Mouse (Mus musculus): Measurements from ENCODE around the gene Mrm3. TPM values are rescaled to one million over a fixed set of nuclear protein-coding genes. Genes with fewer than 3 reads are reported as not detected.

Mrm3 gene
- polyA plus RNA-seq, 1 experiment: 18.2 TPM

GRCm38 (mm10) chr11:76225051-76225450 lies 18.5 kb upstream of the Mrm3 start:
- H3K4me1 ChIP-seq (ENCODE audit: control insufficient read depth, insufficient read depth, insufficient read length, low read length): no peaks in the 10 kb centered on the region
- H3K4me3 ChIP-seq (ENCODE audit: insufficient read depth, low read depth, low read length): no peak overlapping the region
- no peak overlapping the region for H3K27ac ChIP-seq (replicated peaks; ENCODE audit: low read depth, low read length)

- H3K27ac ChIP-seq (replicated peaks; ENCODE audit: low read depth, low read length): no peak overlapping the region
- no peak overlapping the region for H3K4me3 ChIP-seq (ENCODE audit: insufficient read depth, low read depth, low read length)
- no peaks in the 10 kb centered on the region for H3K4me1 ChIP-seq (ENCODE audit: control insufficient read depth, insufficient read depth, insufficient read length, low read length)
Observed at GRCm38 (mm10) chr11:76236136-76236535, 7.4 kb upstream of the Mrm3 start.

GRCm38 (mm10) chr11:76239750-76240149 lies 3.8 kb upstream of the Mrm3 start:
- Histone ChIP-seq H3K4me3 (ENCODE audit: insufficient read depth, low read depth, low read length) (no peak overlapping the region), H3K4me1 (ENCODE audit: control insufficient read depth, insufficient read depth, insufficient read length, low read length) (no peaks in the 10 kb centered on the region)

GRCm38 (mm10) chr11:76243811-76244546 lies 464 bp downstream of the Mrm3 start:
- peak overlapping the region; percentile 74 for H3K27ac ChIP-seq (replicated peaks; ENCODE audit: low read depth, low read length)
- H3K4me1 ChIP-seq (ENCODE audit: control insufficient read depth, insufficient read depth, insufficient read length, low read length): no peaks in the 10 kb centered on the region

More at GRCm38 (mm10) chr11:76239750-76240149, 3.8 kb upstream of the Mrm3 start:
- no peak overlapping the region for H3K27ac ChIP-seq (replicated peaks; ENCODE audit: low read depth, low read length)

GRCm38 (mm10) chr11:76246439-76246838 lies 2.9 kb downstream of the Mrm3 start:
- no peaks in the 10 kb centered on the region for H3K4me1 ChIP-seq (ENCODE audit: control insufficient read depth, insufficient read depth, insufficient read length, low read length)
- H3K4me3 ChIP-seq (ENCODE audit: insufficient read depth, low read depth, low read length): no peak overlapping the region
- H3K27ac ChIP-seq (replicated peaks; ENCODE audit: low read depth, low read length): no peak overlapping the region

More at GRCm38 (mm10) chr11:76243811-76244546, 464 bp downstream of the Mrm3 start:
- peak overlapping the region; percentile 82 for H3K4me3 ChIP-seq (ENCODE audit: insufficient read depth, low read depth, low read length)

- no peak overlapping the region for H3K4me3 ChIP-seq (ENCODE audit: insufficient read depth, low read depth, low read length)
- H3K27ac ChIP-seq (replicated peaks; ENCODE audit: low read depth, low read length): no peak overlapping the region
- no peaks in the 10 kb centered on the region for H3K4me1 ChIP-seq (ENCODE audit: control insufficient read depth, insufficient read depth, insufficient read length, low read length)
Observed at GRCm38 (mm10) chr11:76247239-76247638, 3.7 kb downstream of the Mrm3 start.

- Histone ChIP-seq H3K4me3 (ENCODE audit: insufficient read depth, low read depth, low read length) (no peak overlapping the region), H3K27ac (replicated peaks; ENCODE audit: low read depth, low read length) (no peak overlapping the region), H3K4me1 (ENCODE audit: control insufficient read depth, insufficient read depth, insufficient read length, low read length) (no peaks in the 10 kb centered on the region; the same call in 1 of the 2 replicates)
Observed at GRCm38 (mm10) chr11:76252036-76252435, 8.5 kb downstream of the Mrm3 start.

- Histone ChIP-seq H3K4me1 (ENCODE audit: control insufficient read depth, insufficient read depth, insufficient read length, low read length) (no peaks in the 10 kb centered on the region; the same call in 1 of the 2 replicates), H3K27ac (replicated peaks; ENCODE audit: low read depth, low read length) (no peak overlapping the region), H3K4me3 (ENCODE audit: insufficient read depth, low read depth, low read length) (no peak overlapping the region)
Observed at GRCm38 (mm10) chr11:76253145-76253917, 9.8 kb downstream of the Mrm3 start.

- Histone ChIP-seq H3K27ac (replicated peaks; ENCODE audit: low read depth, low read length) (no peak overlapping the region), H3K4me3 (ENCODE audit: insufficient read depth, low read depth, low read length) (no peak overlapping the region), H3K4me1 (ENCODE audit: control insufficient read depth, insufficient read depth, insufficient read length, low read length) (no peaks in the 10 kb centered on the region; the same call in 1 of the 2 replicates)
Observed at GRCm38 (mm10) chr11:76253918-76254264, 10.4 kb downstream of the Mrm3 start.

- no peak overlapping the region for H3K4me3 ChIP-seq (ENCODE audit: insufficient read depth, low read depth, low read length)
- H3K27ac ChIP-seq (replicated peaks; ENCODE audit: low read depth, low read length): no peak overlapping the region
Observed at GRCm38 (mm10) chr11:76255431-76256001, 12.0 kb downstream of the Mrm3 start.

GRCm38 (mm10) chr11:76256129-76256528 lies 12.6 kb downstream of the Mrm3 start:
- H3K27ac ChIP-seq (replicated peaks; ENCODE audit: low read depth, low read length): no peak overlapping the region
- no peak overlapping the region for H3K4me3 ChIP-seq (ENCODE audit: insufficient read depth, low read depth, low read length)
- peaks cover 3% of the 10 kb centered on the region; the same call in 1 of the 2 replicates for H3K4me1 ChIP-seq (ENCODE audit: control insufficient read depth, insufficient read depth, insufficient read length, low read length)

More at GRCm38 (mm10) chr11:76255431-76256001, 12.0 kb downstream of the Mrm3 start:
- H3K4me1 ChIP-seq (ENCODE audit: control insufficient read depth, insufficient read depth, insufficient read length, low read length): no peaks in the 10 kb centered on the region; the same call in 1 of the 2 replicates

- Histone ChIP-seq H3K4me3 (ENCODE audit: insufficient read depth, low read depth, low read length) (no peak overlapping the region), H3K27ac (replicated peaks; ENCODE audit: low read depth, low read length) (no peak overlapping the region), H3K4me1 (ENCODE audit: control insufficient read depth, insufficient read depth, insufficient read length, low read length) (peaks cover 3% of the 10 kb centered on the region)
Observed at GRCm38 (mm10) chr11:76257386-76257785, 13.9 kb downstream of the Mrm3 start.

- H3K4me1 ChIP-seq (ENCODE audit: control insufficient read depth, insufficient read depth, insufficient read length, low read length): peaks cover 3% of the 10 kb centered on the region
- no peak overlapping the region for H3K4me3 ChIP-seq (ENCODE audit: insufficient read depth, low read depth, low read length)
- no peak overlapping the region for H3K27ac ChIP-seq (replicated peaks; ENCODE audit: low read depth, low read length)
Observed at GRCm38 (mm10) chr11:76258511-76258910, 15.0 kb downstream of the Mrm3 start.

- Histone ChIP-seq H3K4me3 (ENCODE audit: insufficient read depth, low read depth, low read length) (no peak overlapping the region), H3K27ac (replicated peaks; ENCODE audit: low read depth, low read length) (no peak overlapping the region), H3K4me1 (ENCODE audit: control insufficient read depth, insufficient read depth, insufficient read length, low read length) (peaks cover 3% of the 10 kb centered on the region)
Observed at GRCm38 (mm10) chr11:76260208-76261050, 16.9 kb downstream of the Mrm3 start.

All from brown adipose tissue, adult 24 weeks (tissue).